Mouse (Mus musculus): Measurements from ENCODE around the gene Borcs5. TPM values are rescaled to one million over a fixed set of nuclear protein-coding genes. Genes with fewer than 3 reads are reported as not detected.
"Not testable (repeated sequence)": the region's sequence is repeated elsewhere in the genome, so short reads cannot be mapped to it uniquely, and the experiment has no call there.

Borcs5 gene
- polyA plus RNA-seq, 1 experiment from 2014 or later: 13.5 TPM

GRCm38 (mm10) chr6:134664573-134664972 is 25.3 kb downstream of the Borcs5 start:
- Histone ChIP-seq H3K27me3 (replicated peaks; ENCODE audit: control insufficient read depth, insufficient read depth, low read length) (no peaks in the 10 kb centered on the region), H3K9me3 (ENCODE audit: control insufficient read depth) (no peaks in the 10 kb centered on the region), H3K4me1 (replicated peaks; ENCODE audit: control insufficient read depth, insufficient read depth, low read length) (peaks cover 2% of the 10 kb centered on the region; the same call in 1 of the 2 replicates), H3K36me3 (ENCODE audit: control insufficient read depth, insufficient read depth) (no peaks in the 10 kb centered on the region), H3K4me2 (replicated peaks; ENCODE audit: low read depth) (peak overlapping the region; percentile 30; the same call in 1 of the 2 replicates), H3K27ac (ENCODE audit: low read depth, low read length) (no peak overlapping the region), H3K4me3 (ENCODE audit: low read depth, low read length) (no peak overlapping the region), H3K9ac (ENCODE audit: low read depth, low read length) (no peak overlapping the region)
- no peak for TF ChIP-seq CTCF (IDR thresholded peaks at IDR 0.05; ENCODE audit: low read depth)
- ATAC-seq: peak; percentile 29; the same call in 1 of the 2 replicates
- 40% methylated on average over 5 of the region's 5 CpGs for WGBS

- 71% methylated on average over 9 of the region's 9 CpGs for WGBS
- Histone ChIP-seq H3K36me3 (ENCODE audit: control insufficient read depth, insufficient read depth) (no peaks in the 10 kb centered on the region), H3K9me3 (ENCODE audit: control insufficient read depth) (no peaks in the 10 kb centered on the region), H3K27ac (ENCODE audit: low read depth, low read length) (no peak overlapping the region), H3K27me3 (replicated peaks; ENCODE audit: control insufficient read depth, insufficient read depth, low read length) (no peaks in the 10 kb centered on the region), H3K9ac (ENCODE audit: low read depth, low read length) (no peak overlapping the region), H3K4me3 (ENCODE audit: low read depth, low read length) (no peak overlapping the region), H3K4me2 (replicated peaks; ENCODE audit: low read depth) (no peak overlapping the region), H3K4me1 (replicated peaks; ENCODE audit: control insufficient read depth, insufficient read depth, low read length) (peaks cover 1% of the 10 kb centered on the region; the same call in 1 of the 2 replicates)
- no peak for ATAC-seq
- no peak for TF ChIP-seq CTCF (IDR thresholded peaks at IDR 0.05; ENCODE audit: low read depth)
Observed at GRCm38 (mm10) chr6:134665817-134666216, 26.5 kb downstream of the Borcs5 start.

- WGBS: 42% methylated on average over 2 of the region's 2 CpGs
- no peaks in the 10 kb centered on the region for H3K36me3 ChIP-seq (ENCODE audit: control insufficient read depth, insufficient read depth)
- no peaks in the 10 kb centered on the region; the same call in none of the 2 replicates for H3K4me1 ChIP-seq (replicated peaks; ENCODE audit: control insufficient read depth, insufficient read depth, low read length)
- H3K9me3 ChIP-seq (ENCODE audit: control insufficient read depth): no peaks in the 10 kb centered on the region
- TF ChIP-seq CTCF (IDR thresholded peaks at IDR 0.05; ENCODE audit: low read depth): no peak
- H3K4me3 ChIP-seq (ENCODE audit: low read depth, low read length): no peak overlapping the region
- no peak for ATAC-seq
- no peaks in the 10 kb centered on the region for H3K27me3 ChIP-seq (replicated peaks; ENCODE audit: control insufficient read depth, insufficient read depth, low read length)
- no peak overlapping the region for H3K4me2 ChIP-seq (replicated peaks; ENCODE audit: low read depth)
- H3K9ac ChIP-seq (ENCODE audit: low read depth, low read length): no peak overlapping the region
- H3K27ac ChIP-seq (ENCODE audit: low read depth, low read length): no peak overlapping the region
Observed at GRCm38 (mm10) chr6:134668519-134668918, 29.2 kb downstream of the Borcs5 start.

GRCm38 (mm10) chr6:134669179-134669865 is 30.0 kb downstream of the Borcs5 start:
- Histone ChIP-seq H3K9me3 (ENCODE audit: control insufficient read depth) (no peaks in the 10 kb centered on the region), H3K4me3 (ENCODE audit: low read depth, low read length) (no peak overlapping the region), H3K36me3 (ENCODE audit: control insufficient read depth, insufficient read depth) (no peaks in the 10 kb centered on the region), H3K4me2 (replicated peaks; ENCODE audit: low read depth) (no peak overlapping the region), H3K4me1 (replicated peaks; ENCODE audit: control insufficient read depth, insufficient read depth, low read length) (no peaks in the 10 kb centered on the region; the same call in none of the 2 replicates), H3K27me3 (replicated peaks; ENCODE audit: control insufficient read depth, insufficient read depth, low read length) (no peaks in the 10 kb centered on the region), H3K9ac (ENCODE audit: low read depth, low read length) (no peak overlapping the region), H3K27ac (ENCODE audit: low read depth, low read length) (no peak overlapping the region)
- ATAC-seq: no peak
- 79% methylated on average over 6 of the region's 6 CpGs for WGBS
- TF ChIP-seq CTCF (IDR thresholded peaks at IDR 0.05; ENCODE audit: low read depth): no peak

- Histone ChIP-seq H3K4me1 (replicated peaks; ENCODE audit: control insufficient read depth, insufficient read depth, low read length) (no peaks in the 10 kb centered on the region; the same call in 1 of the 2 replicates), H3K9me3 (ENCODE audit: control insufficient read depth) (no peaks in the 10 kb centered on the region), H3K36me3 (ENCODE audit: control insufficient read depth, insufficient read depth) (no peaks in the 10 kb centered on the region), H3K4me3 (ENCODE audit: low read depth, low read length) (no peak overlapping the region), H3K4me2 (replicated peaks; ENCODE audit: low read depth) (no peak overlapping the region), H3K27ac (ENCODE audit: low read depth, low read length) (no peak overlapping the region), H3K27me3 (replicated peaks; ENCODE audit: control insufficient read depth, insufficient read depth, low read length) (no peaks in the 10 kb centered on the region), H3K9ac (ENCODE audit: low read depth, low read length) (no peak overlapping the region)
- no peak for ATAC-seq
- 35% methylated on average over 4 of the region's 4 CpGs for WGBS
- no peak for TF ChIP-seq CTCF (IDR thresholded peaks at IDR 0.05; ENCODE audit: low read depth)
Observed at GRCm38 (mm10) chr6:134670881-134671411, 31.6 kb downstream of the Borcs5 start.

- H3K4me3 ChIP-seq (ENCODE audit: low read depth, low read length); H3K4me1 ChIP-seq (replicated peaks; ENCODE audit: control insufficient read depth, insufficient read depth, low read length); H3K4me2 ChIP-seq (replicated peaks; ENCODE audit: low read depth); H3K27me3 ChIP-seq (replicated peaks; ENCODE audit: control insufficient read depth, insufficient read depth, low read length); ATAC-seq; H3K9ac ChIP-seq (ENCODE audit: low read depth, low read length); H3K36me3 ChIP-seq (ENCODE audit: control insufficient read depth, insufficient read depth); H3K9me3 ChIP-seq (ENCODE audit: control insufficient read depth); H3K27ac ChIP-seq (ENCODE audit: low read depth, low read length): not testable (repeated sequence)
- 90% methylated on average over 8 of the region's 8 CpGs for WGBS
Observed at GRCm38 (mm10) chr6:134673712-134674111, 34.4 kb downstream of the Borcs5 start.

All from intestine, postnatal 0 days (tissue).